Mouse (Mus musculus) gastrocnemius, adult 8-10 months (tissue): ENCODE results near the gene Ccdc15. TPM values are rescaled to one million over a fixed set of nuclear protein-coding genes. Genes with fewer than 3 reads are reported as not detected.

ENCODE experiments used
- DNase-seq, 2 experiments: peaks; one replicate each; pipeline ENCODE4 v3.0.0; 2022; ENCODE audit warnings: low spot score in 2 of 2
- total RNA-seq, 4 experiments: library from RNA; stranded (reverse); gene quantifications; 2 replicates each; pipeline ENCODE4 v1.2.4; 2022

Gene Ccdc15
- 1 to 10 TPM; 1.3 to 1.7 (median 1.6) TPM for total RNA-seq

GRCm38 (mm10) chr9:37347988-37348642, at the start of gene Ccdc15:
Ccdc15 (minus strand) TSS chr9:37348432.
- DNase-seq, result peak; percentile 91 to 93

DNA sequence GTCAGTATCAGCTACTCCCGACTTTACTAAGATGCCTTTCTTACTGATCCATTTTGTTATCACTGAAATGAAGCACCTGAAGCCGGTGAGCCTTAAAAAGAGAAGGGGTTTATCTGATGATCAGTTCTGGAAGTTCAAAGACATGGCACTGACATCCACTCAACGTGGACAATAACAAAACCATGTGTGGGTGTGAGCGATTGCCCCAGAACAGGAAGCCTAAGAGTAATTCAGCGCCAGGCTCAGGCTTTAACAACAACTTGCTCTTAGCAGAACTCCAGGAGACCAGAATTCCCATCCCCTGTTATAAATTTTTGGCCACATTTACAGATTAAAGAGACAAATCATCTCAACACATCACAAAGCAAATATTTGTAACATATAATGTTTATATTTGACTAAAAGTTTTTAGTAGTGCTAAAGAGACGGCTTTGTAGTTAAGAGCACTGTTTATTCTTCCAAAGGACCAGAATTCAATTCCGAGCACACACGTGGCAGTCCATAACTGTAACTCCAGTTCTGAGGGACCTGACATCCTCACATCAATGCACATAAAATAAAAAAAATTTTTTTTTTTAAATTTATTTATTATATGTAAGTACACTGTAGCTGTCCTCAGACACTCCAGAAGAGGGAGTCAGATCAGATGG, 45.4 kb upstream of the Ccdc15 start:
- DNase-seq, result no peak

DNA sequence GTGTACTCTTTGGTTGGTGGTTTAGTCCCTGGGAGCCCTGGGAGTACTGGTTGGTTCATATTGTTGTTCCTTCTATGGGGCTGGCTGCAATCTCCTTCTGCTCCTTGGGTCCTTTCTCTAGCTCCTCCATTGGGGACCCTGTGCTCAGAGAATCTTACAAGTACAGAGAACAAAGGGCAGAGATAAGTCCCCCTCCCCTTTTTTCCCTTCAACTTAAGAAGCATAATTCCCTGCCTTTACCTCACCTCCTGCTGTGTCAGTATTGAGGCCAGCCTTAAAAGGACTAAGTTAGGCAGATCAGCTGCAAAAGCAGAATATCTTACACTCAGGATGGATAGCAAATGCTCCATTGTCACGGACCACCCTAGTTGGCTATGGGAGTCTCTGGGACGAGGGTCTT, 43.8 kb upstream of the Ccdc15 start:
- no peak for DNase-seq

DNA sequence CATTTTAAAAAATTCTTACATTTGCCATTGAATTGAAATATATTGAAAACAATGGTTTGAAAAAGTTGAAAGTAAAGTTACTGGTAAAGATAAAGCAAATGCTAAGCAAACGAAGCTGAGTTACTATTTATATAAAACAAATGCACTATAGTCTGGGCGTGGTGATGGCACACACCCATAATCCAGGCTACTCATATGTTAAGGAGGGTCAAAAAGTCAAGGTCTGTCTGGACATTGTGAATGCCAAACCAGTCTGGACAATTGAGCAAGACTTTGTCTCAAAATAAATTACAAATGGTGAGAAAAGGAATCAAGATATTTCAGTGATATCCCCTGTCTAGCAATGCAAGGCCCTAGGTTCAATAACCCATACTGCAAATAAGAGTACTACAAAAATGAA, 42.7 kb upstream of the Ccdc15 start:
- no peak for DNase-seq

DNA sequence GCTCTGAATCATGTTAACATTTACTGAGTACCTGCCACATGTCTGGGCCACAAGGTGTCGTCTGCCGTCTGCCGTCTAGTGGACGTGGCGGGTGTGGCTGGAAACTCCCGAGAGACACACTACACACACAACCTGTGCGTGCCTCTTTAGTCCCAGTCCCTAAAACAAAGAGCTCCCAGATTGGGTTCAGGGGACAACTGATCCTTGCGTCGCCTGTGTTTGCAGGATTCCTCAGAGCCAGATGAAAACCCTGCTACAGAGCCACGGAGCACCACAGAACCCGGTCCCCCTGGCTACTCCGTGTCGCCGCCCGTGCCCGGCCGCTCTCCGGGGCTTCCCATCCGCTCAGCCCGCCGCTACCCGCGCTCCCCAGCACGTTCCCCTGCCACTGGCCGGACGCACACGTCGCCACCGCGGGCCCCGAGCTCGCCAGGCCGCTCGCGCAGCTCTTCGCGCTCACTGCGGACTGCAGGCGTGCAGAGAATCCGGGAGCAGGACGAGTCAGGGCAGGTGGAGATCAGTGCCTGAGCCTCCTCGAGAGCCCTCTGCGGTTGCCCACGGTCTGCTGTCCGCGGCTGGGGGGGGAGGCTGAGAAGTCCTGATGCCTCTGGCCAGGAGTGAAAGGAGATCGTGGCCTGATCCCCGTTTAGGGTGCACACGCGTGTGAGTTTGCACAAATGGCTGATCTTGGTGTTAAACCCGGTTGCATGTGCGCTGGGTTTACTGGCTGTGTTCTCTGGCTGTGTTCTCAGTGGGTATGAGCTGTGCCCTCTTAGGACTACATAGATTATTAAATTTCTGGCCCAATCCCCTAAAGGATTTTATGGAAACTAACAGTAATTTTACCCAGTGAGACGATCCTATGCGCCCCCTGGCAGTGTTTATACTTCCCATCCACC, 36.3 kb upstream of the Ccdc15 start:
- no peak for DNase-seq

- no peak for DNase-seq
Measured at GRCm38 (mm10) chr9:37383161-37383560, 34.9 kb upstream of the Ccdc15 start.

- DNase-seq, result no peak
Measured at GRCm38 (mm10) chr9:37375718-37376117, 27.5 kb upstream of the Ccdc15 start.

DNA sequence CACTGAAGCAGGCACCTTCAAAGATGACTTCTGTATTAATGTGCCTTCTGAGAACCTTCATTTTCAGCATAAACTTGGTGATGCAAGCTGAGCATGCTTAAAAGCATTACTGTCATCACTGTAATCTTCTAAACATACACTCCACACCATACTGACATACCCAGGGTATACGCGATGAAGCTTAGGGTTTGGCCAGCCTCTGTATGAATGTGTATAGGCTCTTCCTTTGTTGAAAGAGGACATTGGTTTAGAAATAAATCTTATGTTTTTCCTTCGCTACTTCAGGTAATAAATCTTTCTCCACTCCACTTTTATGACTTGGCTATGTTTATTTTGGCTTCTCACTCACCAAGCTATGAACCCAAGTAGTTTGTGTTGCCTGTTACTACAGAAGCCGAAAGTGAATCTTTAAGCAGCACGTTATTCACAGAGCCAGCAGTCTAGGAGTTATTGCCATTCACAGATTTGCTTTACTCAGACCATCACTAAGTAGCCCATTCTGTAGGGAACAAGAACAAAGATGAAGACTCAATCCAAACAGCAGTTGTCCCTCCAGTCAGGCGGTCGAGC, 23.1 kb upstream of the Ccdc15 start:
- DNase-seq, result no peak

DNA sequence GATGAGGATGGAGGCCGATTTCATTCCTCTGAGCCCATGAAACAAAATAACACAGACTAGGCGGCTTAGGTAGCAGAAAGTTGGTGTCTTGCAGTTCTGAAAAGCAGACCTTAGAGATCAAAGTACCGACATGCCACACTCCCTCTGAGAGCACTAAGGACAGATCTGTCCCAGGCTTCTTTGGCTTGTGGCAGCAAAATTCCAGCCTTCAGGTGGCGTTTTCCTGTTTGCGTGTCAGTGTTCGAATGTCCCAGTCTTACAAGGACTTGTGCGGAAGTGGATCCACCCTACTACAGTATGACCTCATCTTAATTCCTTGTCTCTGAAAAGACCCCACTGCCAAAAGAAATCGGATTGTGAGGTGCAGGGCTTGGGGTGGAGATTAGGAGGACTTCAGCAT, 20.6 kb upstream of the Ccdc15 start:
- DNase-seq, result no peak

GRCm38 (mm10) chr9:37368081-37368830, 20.0 kb upstream of the Ccdc15 start:
- no peak for DNase-seq

GRCm38 (mm10) chr9:37367301-37368080, 19.3 kb upstream of the Ccdc15 start, which contains the start of gene Hepacam:
Hepacam (plus strand) TSS chr9:37367351.
- no peak for DNase-seq

- no peak for DNase-seq
Measured at GRCm38 (mm10) chr9:37365706-37366105, 17.5 kb upstream of the Ccdc15 start.

DNA sequence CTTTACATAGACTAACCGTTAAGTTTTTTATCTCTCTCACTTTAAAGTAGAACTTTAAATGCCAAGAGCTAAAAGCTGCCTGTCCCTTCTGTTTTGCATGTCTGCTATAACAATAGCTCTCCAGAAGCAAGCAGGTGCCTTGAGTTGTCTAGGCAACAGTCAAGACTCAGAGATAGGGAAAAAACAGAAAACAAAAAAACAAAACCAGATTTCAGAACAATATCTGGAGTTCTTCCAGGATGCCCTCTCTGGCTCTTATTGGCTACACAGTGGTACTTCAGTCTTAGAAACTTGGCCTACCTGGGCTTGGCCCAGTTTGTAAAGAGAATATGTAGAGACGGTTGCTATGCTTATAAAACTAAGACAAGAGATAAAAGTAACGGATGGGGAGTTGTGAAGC, 16.2 kb upstream of the Ccdc15 start:
- DNase-seq, result no peak

DNA sequence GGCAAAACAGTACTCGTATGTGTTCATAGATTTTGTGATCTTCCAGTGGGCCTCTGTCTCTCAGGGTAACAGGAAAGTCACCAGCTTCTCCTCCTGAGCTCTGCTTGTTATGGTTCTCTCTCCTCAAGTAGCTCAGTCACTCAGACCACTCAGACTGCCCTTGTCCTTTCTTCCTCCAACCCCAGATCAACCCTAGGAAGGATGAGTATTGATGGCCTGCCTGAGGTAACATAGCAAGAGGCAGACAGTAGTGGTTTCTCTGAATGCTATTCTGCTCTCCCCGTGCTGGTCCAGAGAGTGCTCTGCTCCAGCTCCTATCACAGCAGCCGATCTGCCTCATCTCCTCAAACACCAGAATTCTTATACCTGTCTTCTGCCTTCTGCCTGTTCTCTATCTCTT, 15.3 kb upstream of the Ccdc15 start:
- DNase-seq, result no peak

- DNase-seq, result no peak
Measured at GRCm38 (mm10) chr9:37362881-37363280, 14.6 kb upstream of the Ccdc15 start.

DNA sequence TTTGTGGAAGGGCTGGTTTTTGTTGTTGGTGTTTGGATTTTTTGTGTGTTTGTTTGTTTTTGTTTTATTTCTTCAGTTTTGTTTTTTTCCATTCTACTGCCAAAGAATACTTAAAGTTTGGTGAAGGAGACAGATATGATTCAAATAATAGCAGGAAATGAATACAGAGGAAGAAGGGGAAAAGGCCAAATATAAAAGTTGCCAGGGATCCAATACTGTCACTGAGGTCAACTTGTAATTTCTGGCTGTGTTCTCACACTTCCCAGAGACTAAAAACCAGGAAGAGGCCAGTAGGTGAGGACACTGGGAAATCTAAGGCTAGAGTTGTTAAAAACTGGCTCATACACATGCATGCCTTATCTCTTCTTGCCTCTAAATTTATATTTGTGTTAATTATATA, 13.9 kb upstream of the Ccdc15 start:
- DNase-seq, result no peak

DNA sequence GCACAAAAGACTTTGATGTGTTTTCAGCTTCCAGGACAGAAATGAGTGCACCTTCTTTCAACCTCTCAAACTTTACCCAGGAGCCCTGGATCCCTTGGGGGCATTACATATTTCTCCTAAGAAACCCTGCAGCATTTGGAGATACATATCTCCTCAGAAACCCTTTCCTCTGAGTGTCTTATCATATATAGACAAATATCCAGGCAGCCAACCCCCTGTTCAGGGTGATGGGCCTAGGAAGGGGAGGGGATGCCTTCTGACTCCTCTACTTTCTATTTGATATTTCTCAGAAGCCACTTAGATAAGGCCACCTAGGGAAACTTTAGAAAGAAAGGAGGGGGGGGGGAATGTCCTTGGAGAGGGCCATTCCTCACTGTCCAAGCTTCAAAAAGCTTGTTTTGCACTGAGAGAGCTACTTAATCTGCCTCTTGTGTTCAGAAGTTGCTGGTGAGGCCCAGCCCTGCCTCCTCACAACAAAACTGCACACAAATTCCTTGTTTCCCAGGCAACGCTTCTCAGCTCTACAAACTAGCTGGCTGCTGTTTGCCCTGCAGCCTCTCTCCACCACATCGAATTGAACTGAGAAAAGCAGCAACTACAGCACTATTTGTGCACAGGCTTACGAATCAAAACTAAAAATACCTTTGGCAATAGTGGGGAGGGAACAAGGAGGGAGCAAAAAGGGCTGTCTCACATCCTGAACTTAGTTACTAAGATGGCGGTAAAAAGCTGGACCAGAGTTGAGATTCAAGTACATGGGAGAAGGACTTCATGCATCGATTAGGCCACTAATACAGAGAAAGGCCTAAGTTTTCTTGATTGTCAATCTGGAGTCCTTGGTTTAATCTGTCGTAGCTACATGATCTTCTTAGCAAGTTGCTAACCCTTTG, 11.3 kb upstream of the Ccdc15 start:
- DNase-seq, result no peak

DNA sequence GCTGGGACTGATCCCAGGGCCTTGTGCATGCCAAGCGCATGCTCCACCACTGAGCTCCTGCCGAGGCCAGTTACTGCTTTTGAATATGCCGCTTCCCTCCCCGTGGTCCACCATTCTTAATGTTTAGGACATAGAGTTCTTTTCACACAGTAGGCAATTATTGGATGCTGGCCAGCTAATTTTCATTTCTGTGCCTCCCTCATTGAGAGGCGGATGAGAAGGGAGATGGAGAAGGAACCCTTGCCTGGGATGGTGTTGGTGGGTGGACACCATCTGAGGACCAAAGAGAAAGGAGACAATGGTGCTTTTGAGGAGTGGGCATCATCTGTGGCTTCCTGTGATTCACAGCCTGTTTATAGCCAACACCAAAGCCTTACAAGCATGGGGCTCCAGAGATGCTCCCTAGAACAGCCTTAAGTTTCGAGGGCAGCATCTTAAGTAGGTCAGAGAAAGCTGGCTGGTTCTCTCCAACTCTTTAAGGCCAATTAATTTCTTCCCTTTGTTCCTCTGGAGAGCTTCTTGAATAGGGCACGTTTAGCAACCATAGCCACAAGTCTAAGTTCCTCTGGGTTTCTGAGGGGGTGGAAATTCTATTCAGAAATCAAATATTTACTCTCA, 10.6 kb upstream of the Ccdc15 start:
- no peak for DNase-seq

- no peak for DNase-seq
Measured at GRCm38 (mm10) chr9:37354485-37354884, 6.3 kb upstream of the Ccdc15 start.
